Mouse (Mus musculus): ENCODE data around the gene Dlgap4. TPM values are rescaled to one million over a fixed set of nuclear protein-coding genes. Genes with fewer than 3 reads are reported as not detected.

Gene Dlgap4
- polyA plus RNA-seq, 1 experiment: 337 TPM

DNA sequence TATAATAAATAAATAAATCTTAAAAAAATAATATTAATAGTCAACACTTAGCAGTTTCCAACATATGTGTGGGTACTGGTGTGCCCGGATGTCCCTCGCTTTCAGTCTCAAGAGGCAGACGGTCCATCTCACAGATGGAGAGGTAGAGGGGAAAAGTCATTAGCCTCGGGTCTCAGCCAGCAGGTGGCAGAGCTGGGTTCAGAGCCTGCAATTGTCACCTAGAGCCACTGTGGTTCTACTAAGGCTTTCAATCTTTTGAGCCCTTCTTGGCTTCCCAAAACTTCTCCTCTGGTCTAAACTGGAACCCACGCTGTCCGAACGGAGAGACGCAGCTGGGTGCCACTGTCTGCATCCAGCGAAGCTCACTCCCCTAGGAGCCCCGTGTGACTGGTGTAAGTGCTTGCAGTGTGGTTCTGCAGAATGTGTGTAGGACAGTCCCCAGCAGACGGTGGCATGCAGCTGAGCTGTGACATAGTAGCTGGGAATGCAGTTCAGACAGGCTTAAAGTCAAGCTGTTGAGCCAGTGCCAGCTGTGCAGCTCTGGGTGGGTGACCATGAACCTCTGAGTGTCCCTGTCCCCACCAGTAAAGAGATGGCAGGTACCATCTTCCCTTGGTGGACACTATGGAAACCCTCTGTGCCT is 29.2 kb upstream of the Dlgap4 start:
- H3K27me3 ChIP-seq (replicated peaks): peaks cover 79% of the 10 kb centered on the region
- peaks cover 3% of the 10 kb centered on the region; the same call in 1 of the 2 replicates for H3K4me1 ChIP-seq
- TF ChIP-seq GATA1 (IDR thresholded peaks at IDR 0.05; ENCODE audit: borderline replicate concordance, low read length) (no peak), FLI1 (IDR thresholded peaks at IDR 0.05; ENCODE audit: low read length) (no peak)
- no peaks in the 10 kb centered on the region for H3K36me3 ChIP-seq (replicated peaks; ENCODE audit: low read length)
- no peaks in the 10 kb centered on the region for H3K9me3 ChIP-seq
- H3K4me3 ChIP-seq (replicated peaks): peak overlapping the region; percentile 50

DNA sequence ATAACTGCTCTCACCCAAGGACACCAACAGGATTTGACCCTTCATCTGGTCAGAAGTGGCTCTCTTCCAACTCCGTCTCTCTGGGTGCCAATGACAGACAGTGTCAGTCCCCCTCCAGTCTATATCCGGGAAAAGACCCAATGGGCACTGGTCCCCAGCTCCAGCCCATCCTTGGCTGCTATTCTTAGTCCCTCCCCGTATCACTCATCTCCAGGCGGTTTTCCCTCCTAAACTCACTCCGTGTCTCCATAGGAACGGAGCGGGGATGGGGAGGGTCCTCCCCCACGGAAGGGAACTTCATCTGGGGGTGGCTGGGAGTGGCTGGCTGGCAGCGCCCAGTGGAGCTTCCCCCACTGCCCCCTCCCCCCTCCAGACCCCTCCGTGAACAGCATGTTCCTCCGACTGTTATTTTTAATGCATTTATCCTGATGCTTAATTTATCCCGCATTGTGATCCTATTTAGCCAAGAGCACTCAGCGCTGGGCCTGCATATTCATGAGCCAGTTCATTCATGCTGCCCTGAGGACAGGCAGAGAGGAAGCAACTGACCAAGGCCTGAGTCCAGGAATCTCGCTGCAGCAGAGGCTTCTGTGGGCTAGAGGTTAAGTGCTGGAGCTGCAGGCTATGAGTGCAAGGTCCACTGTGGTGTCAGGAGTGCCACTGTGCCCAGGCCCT is 28.6 kb upstream of the Dlgap4 start:
- Histone ChIP-seq H3K9me3 (no peaks in the 10 kb centered on the region), H3K36me3 (replicated peaks; ENCODE audit: low read length) (no peaks in the 10 kb centered on the region), H3K4me1 (peaks cover 3% of the 10 kb centered on the region; the same call in 1 of the 2 replicates), H3K4me3 (replicated peaks) (no peak overlapping the region), H3K27me3 (replicated peaks) (peaks cover 79% of the 10 kb centered on the region)
- no peak for TF ChIP-seq FLI1 (IDR thresholded peaks at IDR 0.05; ENCODE audit: low read length)
- TF ChIP-seq GATA1 (IDR thresholded peaks at IDR 0.05; ENCODE audit: borderline replicate concordance, low read length): no peak

DNA sequence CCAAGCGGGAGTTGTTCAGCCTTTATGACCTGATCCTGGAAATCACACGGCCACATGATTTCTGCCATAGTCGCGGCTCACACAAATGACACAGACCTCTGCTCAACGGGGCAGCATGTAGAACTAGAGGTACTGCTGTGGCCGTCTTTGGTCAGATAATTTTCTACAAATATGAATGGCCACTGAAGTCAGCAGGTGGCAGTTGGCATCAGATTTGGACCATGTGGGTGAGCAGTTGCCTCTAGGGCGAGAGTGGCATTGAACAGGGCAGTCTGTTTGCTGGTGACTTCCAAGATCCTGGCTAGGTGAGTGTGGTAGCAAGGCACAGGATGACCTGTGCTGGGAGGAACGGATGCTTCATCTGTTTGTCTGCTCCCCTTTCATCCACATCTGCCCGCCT is 24.0 kb upstream of the Dlgap4 start:
- H3K4me1 ChIP-seq: peaks cover 1% of the 10 kb centered on the region; the same call in 1 of the 2 replicates
- H3K9me3 ChIP-seq: no peaks in the 10 kb centered on the region
- peaks cover 57% of the 10 kb centered on the region for H3K27me3 ChIP-seq (replicated peaks)
- no peaks in the 10 kb centered on the region for H3K36me3 ChIP-seq (replicated peaks; ENCODE audit: low read length)
- TF ChIP-seq FLI1 (IDR thresholded peaks at IDR 0.05; ENCODE audit: low read length) (no peak), GATA1 (IDR thresholded peaks at IDR 0.05; ENCODE audit: borderline replicate concordance, low read length) (no peak)
- H3K4me3 ChIP-seq (replicated peaks): no peak overlapping the region

DNA sequence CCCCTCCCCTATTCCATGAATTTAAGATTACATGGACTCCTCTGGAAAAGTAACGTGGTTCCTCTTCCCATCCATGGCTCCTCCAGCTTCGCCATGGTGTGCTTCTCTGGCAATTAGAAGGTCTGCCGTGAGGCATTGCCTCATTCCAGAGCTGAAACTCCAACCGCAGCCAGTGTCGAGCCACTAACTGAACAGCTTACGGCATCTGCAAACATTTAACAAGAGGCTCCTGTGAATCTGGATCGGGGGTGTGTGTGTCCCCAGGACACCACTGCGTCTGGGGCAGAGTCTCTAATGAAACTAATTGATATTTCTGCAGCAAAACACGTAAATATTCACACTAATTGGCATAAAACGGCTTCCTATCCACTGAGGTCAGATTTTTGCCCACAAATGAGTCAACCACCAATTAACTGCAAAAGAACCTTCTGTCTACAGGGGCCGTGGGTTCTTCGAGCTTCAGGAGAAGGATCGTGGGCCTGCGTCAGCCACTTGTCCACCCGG is 18.5 kb upstream of the Dlgap4 start:
- Histone ChIP-seq H3K4me1 (no peaks in the 10 kb centered on the region; the same call in 1 of the 2 replicates), H3K36me3 (replicated peaks; ENCODE audit: low read length) (no peaks in the 10 kb centered on the region), H3K4me3 (replicated peaks) (no peak overlapping the region), H3K9me3 (peaks cover 9% of the 10 kb centered on the region), H3K27me3 (replicated peaks) (peaks cover 41% of the 10 kb centered on the region)
- no peak for TF ChIP-seq GATA1 (IDR thresholded peaks at IDR 0.05; ENCODE audit: borderline replicate concordance, low read length)
- no peak for TF ChIP-seq FLI1 (IDR thresholded peaks at IDR 0.05; ENCODE audit: low read length)

DNA sequence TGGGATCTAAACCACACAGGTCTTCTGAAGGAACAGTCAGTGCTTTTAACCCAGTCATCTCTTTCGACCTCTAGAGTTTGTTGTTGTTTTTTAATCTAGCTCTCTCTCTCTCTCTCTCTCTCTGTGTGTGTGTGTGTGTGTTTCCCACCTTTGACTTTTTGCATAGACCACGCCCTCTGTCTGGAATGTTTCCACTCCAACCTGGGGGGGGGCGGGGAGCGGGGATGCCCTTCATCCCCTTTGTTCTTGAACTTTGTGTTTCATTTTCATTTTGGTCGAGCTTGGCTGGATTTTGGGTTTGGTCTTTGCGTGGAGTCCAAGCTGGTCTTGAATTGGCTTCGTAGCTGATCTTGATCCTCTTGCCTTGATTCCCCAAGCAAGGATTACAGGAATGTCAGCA is 10.9 kb upstream of the Dlgap4 start:
- Histone ChIP-seq H3K27me3 (replicated peaks) (peaks cover 64% of the 10 kb centered on the region), H3K4me1 (no peaks in the 10 kb centered on the region; the same call in none of the 2 replicates), H3K36me3 (replicated peaks; ENCODE audit: low read length) (no peaks in the 10 kb centered on the region), H3K4me3 (replicated peaks) (no peak overlapping the region), H3K9me3 (peaks cover 17% of the 10 kb centered on the region)
- TF ChIP-seq GATA1 (IDR thresholded peaks at IDR 0.05; ENCODE audit: borderline replicate concordance, low read length) (no peak), FLI1 (IDR thresholded peaks at IDR 0.05; ENCODE audit: low read length) (no peak)

DNA sequence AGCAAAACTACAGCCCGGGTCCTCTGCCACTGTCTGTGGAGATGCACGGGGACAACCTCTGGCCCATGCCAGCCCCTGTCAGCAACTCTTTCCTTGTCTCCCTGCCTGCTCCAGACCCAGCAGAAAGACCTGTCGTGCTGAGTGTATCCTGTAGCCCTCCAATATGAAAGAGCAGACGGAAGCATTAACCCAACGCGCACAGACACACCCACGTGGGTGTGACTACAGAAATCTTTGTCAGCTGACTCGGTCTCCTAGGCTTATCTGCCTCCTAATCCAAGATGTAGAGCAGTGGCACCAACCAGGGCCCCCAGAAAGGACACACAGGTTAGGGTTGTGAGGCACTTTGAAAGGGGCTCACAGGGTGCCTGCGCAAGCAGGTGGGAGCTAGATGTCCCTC is 9.8 kb upstream of the Dlgap4 start:
- H3K27me3 ChIP-seq (replicated peaks): peaks cover 66% of the 10 kb centered on the region
- TF ChIP-seq GATA1 (IDR thresholded peaks at IDR 0.05; ENCODE audit: borderline replicate concordance, low read length): no peak
- no peak for TF ChIP-seq FLI1 (IDR thresholded peaks at IDR 0.05; ENCODE audit: low read length)
- peaks cover 11% of the 10 kb centered on the region for H3K9me3 ChIP-seq
- no peaks in the 10 kb centered on the region for H3K36me3 ChIP-seq (replicated peaks; ENCODE audit: low read length)
- no peak overlapping the region for H3K4me3 ChIP-seq (replicated peaks)
- H3K4me1 ChIP-seq: no peaks in the 10 kb centered on the region; the same call in none of the 2 replicates

DNA sequence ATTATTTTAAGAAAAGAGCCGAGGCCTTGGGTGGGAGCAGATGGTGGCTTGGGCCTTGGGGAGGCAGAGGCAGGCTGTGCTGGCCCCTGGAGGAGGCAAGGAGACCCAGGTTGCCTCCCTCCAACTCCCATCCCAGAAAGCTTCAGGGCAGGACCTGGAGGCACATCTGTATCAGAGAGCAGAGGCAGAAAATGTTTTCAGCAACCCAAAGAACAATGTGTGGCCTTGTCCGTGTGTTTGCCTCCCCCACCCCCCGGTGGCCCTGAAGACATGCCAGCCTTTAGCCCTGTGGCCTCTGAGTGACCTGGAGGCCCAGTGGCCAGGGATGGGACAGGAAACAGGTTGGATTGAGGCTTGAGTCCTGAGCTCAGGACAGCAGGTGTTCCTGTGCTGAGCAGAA is 8.4 kb upstream of the Dlgap4 start:
- TF ChIP-seq FLI1 (IDR thresholded peaks at IDR 0.05; ENCODE audit: low read length): no peak
- no peak for TF ChIP-seq GATA1 (IDR thresholded peaks at IDR 0.05; ENCODE audit: borderline replicate concordance, low read length)

DNA sequence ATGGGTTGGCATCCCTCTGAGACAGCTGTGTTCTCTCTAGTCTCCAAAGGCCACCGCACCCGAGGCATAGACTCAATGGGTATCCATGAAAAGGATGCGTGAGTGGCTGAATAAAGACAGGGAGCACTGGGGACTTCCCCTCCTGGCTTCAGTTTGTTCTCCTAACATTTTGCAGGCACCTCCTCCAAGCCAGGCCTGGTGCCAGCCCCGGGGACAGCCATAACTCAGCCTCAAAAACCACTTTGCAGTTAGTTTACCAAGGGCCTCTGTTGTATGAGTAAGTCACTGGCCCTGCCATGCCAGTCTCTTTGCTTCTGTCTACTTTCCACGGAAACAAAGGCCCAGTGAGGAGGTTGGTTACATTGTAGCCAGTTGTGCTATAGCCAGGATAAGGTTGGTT is 7.5 kb upstream of the Dlgap4 start:
- Histone ChIP-seq H3K4me3 (replicated peaks) (no peak overlapping the region), H3K36me3 (replicated peaks; ENCODE audit: low read length) (no peaks in the 10 kb centered on the region), H3K27me3 (replicated peaks) (peaks cover 82% of the 10 kb centered on the region), H3K4me1 (peaks cover 6% of the 10 kb centered on the region), H3K9me3 (peaks cover 8% of the 10 kb centered on the region)
- no peak for TF ChIP-seq FLI1 (IDR thresholded peaks at IDR 0.05; ENCODE audit: low read length)
- no peak for TF ChIP-seq GATA1 (IDR thresholded peaks at IDR 0.05; ENCODE audit: borderline replicate concordance, low read length)

More for the DNA sequence above, 8.4 kb upstream of the Dlgap4 start:
- peaks cover 1% of the 10 kb centered on the region for H3K4me1 ChIP-seq
- H3K4me3 ChIP-seq (replicated peaks): no peak overlapping the region
- H3K9me3 ChIP-seq: peaks cover 11% of the 10 kb centered on the region
- no peaks in the 10 kb centered on the region for H3K36me3 ChIP-seq (replicated peaks; ENCODE audit: low read length)
- H3K27me3 ChIP-seq (replicated peaks): peaks cover 77% of the 10 kb centered on the region

DNA sequence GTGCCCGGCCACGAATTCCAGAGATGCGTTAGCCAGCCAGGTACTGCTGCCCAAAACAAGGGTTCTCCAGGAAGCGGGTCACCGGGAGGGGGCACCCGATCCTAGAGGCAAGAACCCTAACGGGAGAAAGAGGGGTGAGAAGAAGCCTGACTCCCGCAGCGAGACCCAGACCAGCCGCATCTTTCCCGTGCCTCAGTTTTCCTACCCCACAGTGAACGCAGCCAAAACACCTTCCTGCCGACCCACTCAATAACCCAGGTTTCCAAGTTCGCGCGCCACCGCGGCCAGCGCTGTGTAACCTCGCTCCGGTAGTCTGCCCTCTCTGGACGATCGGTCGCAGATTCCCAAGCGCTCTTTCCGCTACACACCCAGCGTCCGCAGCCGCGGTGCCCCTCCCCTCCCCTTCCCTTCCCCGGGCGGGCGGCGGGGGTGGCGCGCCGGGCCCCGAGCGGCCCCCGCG is 394 bp upstream of the Dlgap4 start:
- no peak for TF ChIP-seq GATA1 (IDR thresholded peaks at IDR 0.05; ENCODE audit: borderline replicate concordance, low read length)
- TF ChIP-seq FLI1 (IDR thresholded peaks at IDR 0.05; ENCODE audit: low read length): no peak
- peaks cover 95% of the 10 kb centered on the region for H3K27me3 ChIP-seq (replicated peaks)
- H3K4me1 ChIP-seq: peaks cover 38% of the 10 kb centered on the region
- H3K36me3 ChIP-seq (replicated peaks; ENCODE audit: low read length): no peaks in the 10 kb centered on the region
- H3K4me3 ChIP-seq (replicated peaks): peak overlapping the region; percentile 80
- H3K9me3 ChIP-seq: no peaks in the 10 kb centered on the region

DNA sequence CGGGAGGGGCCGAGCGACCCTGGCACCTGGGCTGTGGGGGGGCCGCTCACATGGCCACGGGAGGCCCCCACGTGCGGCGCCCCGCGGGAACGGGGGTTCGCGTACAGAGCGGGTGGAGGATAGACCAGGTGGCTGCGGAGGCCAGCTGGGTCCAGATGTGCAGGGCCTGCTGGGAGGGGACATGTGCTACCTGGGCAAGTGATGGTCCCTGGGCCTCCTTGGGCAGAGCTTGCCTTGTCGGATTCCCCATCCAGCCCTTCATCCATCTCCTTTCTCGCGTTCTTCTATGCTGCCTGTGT is 702 bp downstream of the Dlgap4 start:
- no peak for TF ChIP-seq GATA1 (IDR thresholded peaks at IDR 0.05; ENCODE audit: borderline replicate concordance, low read length)
- TF ChIP-seq FLI1 (IDR thresholded peaks at IDR 0.05; ENCODE audit: low read length): no peak
- H3K36me3 ChIP-seq (replicated peaks; ENCODE audit: low read length): no peaks in the 10 kb centered on the region
- no peaks in the 10 kb centered on the region for H3K9me3 ChIP-seq
- peaks cover 38% of the 10 kb centered on the region for H3K4me1 ChIP-seq
- peak overlapping the region; percentile 42 for H3K4me3 ChIP-seq (replicated peaks)
- peaks cover 96% of the 10 kb centered on the region for H3K27me3 ChIP-seq (replicated peaks)
